Mouse (Mus musculus) kidney, embryonic 16.5 days (tissue): ENCODE measurements around the gene Tbc1d16. TPM values are rescaled to one million over a fixed set of nuclear protein-coding genes. Genes with fewer than 3 reads are reported as not detected.

Source experiments
- ATAC-seq: fragments of 200-750 bp; cut with Nextera tagmentation; 2 replicates; pipeline ENCODE4 v1.8.0; 2017; ENCODE audit warnings: moderate TSS enrichment; ENCODE audit not compliant: low FRiP score, low TSS enrichment
- H3K27ac ChIP-seq: fragments of 300-500 bp; sonication (generic); 2 replicates; pipeline ENCODE4 v1.5.1; 2014; ENCODE audit warnings: low read length
- H3K27me3 ChIP-seq: fragments of 300-500 bp; sonication (generic); 2 replicates; pipeline ENCODE4 v1.6.1; 2014; ENCODE audit warnings: low read length, control low read depth, mixed read lengths; ENCODE audit not compliant: insufficient read depth
- H3K36me3 ChIP-seq: fragments of 300-500 bp; sonication (generic); 2 replicates; pipeline ENCODE4 v1.6.1; 2014; ENCODE audit warnings: low read length, control low read depth, mixed read lengths; ENCODE audit not compliant: insufficient read depth
- H3K4me1 ChIP-seq: fragments of 300-500 bp; sonication (generic); 2 replicates; pipeline ENCODE4 v1.6.1; 2014; ENCODE audit warnings: low read length, control low read depth, mixed read lengths; ENCODE audit not compliant: insufficient read depth
- H3K4me2 ChIP-seq: fragments of 300-500 bp; sonication (generic); replicated peaks from 2 replicates; pipeline ENCODE4 v1.6.1; 2014; ENCODE audit warnings: low read depth, low read length
- H3K4me3 ChIP-seq: fragments of 300-500 bp; sonication (generic); 2 replicates; pipeline ENCODE4 v1.5.1; 2014; ENCODE audit warnings: mild to moderate bottlenecking, low read length
- H3K9ac ChIP-seq: fragments of 300-500 bp; sonication (generic); replicated peaks from 2 replicates; pipeline ENCODE4 v1.6.1; 2014; ENCODE audit warnings: low read length
- H3K9me3 ChIP-seq: fragments of 300-500 bp; sonication (generic); 2 replicates; pipeline ENCODE4 v1.6.1; 2016; ENCODE audit warnings: low read length, control low read depth
- WGBS: fragments of 180-500 bp; shearing (Covaris S2); extraction: QIAGEN DNeasy Blood & Tissue Kit; methylation state at CpG from one replicate; pipeline ENCODE4 v1.1.7; 2014; 5-methylcytosine and 5-hydroxymethylcytosine counted together
- polyA plus RNA-seq: library from polyadenylated mRNA; unstranded; fragments of >200 nt; fragmentation: Nextera tagmentation; extraction: Ambion mirVana; gene quantifications from 2 replicates; pipeline ENCODE4 v1.2.1, GENCODE M21; 2015

Tbc1d16 gene
- polyA plus RNA-seq, 1 experiment from 2014 or later: 12.3 TPM

DNA sequence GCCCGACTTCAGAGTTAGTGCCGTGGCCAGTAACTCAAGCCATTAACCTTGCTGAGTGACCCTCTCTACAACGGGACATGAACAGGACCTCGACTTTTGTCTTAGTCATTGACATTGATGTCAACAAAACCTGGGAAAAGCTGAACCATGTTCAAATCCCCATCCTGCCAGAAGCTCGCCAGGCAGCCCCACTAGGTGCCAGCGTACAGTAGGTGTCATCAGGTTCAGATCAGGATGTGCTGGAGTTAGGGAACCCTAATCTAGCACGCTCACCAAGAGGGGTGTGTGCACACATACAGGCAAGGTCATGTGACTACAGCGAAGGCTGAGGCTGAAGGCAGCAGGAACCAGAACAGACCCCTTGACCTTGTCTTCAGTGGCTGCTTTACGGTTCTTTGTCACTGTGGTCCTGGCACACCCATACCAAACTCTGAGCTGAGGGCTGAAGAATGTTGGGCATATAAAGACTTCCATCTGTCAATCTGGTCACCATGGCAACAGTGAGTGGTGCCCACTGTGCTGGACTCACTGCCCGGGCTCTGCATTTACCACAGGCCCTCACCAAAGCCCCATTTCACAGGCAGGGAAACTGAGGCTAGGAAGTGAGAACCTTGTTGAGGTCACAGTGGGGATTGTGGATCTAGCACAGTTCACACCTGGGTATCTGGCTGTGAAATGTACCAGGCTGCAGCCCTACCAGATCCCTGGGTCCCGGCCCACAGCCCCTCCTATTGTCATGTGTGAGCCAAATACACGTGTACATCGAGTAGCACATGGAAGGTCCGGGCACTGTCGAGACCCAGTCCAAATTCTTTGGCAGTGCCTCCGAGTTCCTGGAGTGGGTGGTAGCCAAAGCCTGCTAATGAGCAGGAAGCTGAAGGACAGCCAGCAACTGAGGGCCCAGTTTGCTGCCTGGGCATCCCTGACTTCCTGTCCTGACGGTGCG is 30.4 kb downstream of the Tbc1d16 start:
- Histone ChIP-seq H3K4me1 (peaks cover 9% of the 10 kb centered on the region), H3K27ac (no peak overlapping the region), H3K36me3 (no peaks in the 10 kb centered on the region), H3K4me2 (no peak overlapping the region), H3K9ac (no peak overlapping the region), H3K9me3 (no peaks in the 10 kb centered on the region), H3K27me3 (no peaks in the 10 kb centered on the region), H3K4me3 (no peak overlapping the region)
- 85% methylated on average over 18 of the region's 18 CpGs for WGBS
- ATAC-seq: no peak

DNA sequence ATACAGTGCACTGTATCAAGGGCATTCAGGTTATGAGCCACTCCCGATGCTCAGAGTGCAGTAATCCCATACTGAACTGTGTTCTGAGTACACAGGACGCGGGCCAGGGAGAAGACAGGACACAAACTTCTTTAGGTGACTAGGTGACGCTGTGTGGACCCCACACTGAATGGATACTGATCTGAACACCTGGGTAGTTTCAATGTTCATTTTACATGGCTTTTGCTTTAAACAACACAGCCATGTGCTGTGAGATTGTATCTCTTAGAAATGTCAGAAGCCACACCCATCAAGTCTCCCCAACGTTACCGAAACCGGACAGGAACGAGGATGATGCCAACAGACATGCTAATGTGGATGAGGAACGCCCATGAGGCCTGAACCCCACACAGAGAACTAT is 35.7 kb downstream of the Tbc1d16 start:
- Histone ChIP-seq H3K4me2 (no peak overlapping the region), H3K27me3 (no peaks in the 10 kb centered on the region), H3K36me3 (no peaks in the 10 kb centered on the region), H3K9me3 (no peaks in the 10 kb centered on the region), H3K9ac (no peak overlapping the region), H3K4me1 (peaks cover 22% of the 10 kb centered on the region), H3K4me3 (no peak overlapping the region), H3K27ac (no peak overlapping the region)
- WGBS: 76% methylated on average over 9 of the region's 9 CpGs
- no peak for ATAC-seq

GRCm38 (mm10) chr11:119192176-119192575 is 36.1 kb downstream of the Tbc1d16 start:
- Histone ChIP-seq H3K9ac (no peak overlapping the region), H3K27ac (no peak overlapping the region), H3K4me1 (peaks cover 26% of the 10 kb centered on the region), H3K27me3 (no peaks in the 10 kb centered on the region), H3K36me3 (no peaks in the 10 kb centered on the region), H3K4me3 (no peak overlapping the region), H3K9me3 (no peaks in the 10 kb centered on the region), H3K4me2 (no peak overlapping the region)
- 81% methylated on average over 5 of the region's 5 CpGs for WGBS
- no peak for ATAC-seq

- H3K4me2 ChIP-seq: no peak overlapping the region
- no peak overlapping the region for H3K4me3 ChIP-seq
- no peak overlapping the region for H3K27ac ChIP-seq
- H3K9ac ChIP-seq: no peak overlapping the region
- H3K4me1 ChIP-seq: peaks cover 31% of the 10 kb centered on the region
- no peaks in the 10 kb centered on the region for H3K27me3 ChIP-seq
- no peaks in the 10 kb centered on the region for H3K36me3 ChIP-seq
- WGBS: 75% methylated on average over 9 of the region's 9 CpGs
- no peaks in the 10 kb centered on the region for H3K9me3 ChIP-seq
- no peak for ATAC-seq
Measured at GRCm38 (mm10) chr11:119191606-119192081, 36.7 kb downstream of the Tbc1d16 start.

GRCm38 (mm10) chr11:119190498-119190897 is 37.8 kb downstream of the Tbc1d16 start:
- ATAC-seq: peak; percentile 60; the same call in 1 of the 2 replicates
- Histone ChIP-seq H3K4me1 (peaks cover 31% of the 10 kb centered on the region), H3K9ac (0 out of 2 replicates have a peak overlapping the region, but pooled peaks have one; percentile 26), H3K4me2 (no peak overlapping the region), H3K9me3 (no peaks in the 10 kb centered on the region), H3K4me3 (no peak overlapping the region), H3K27me3 (no peaks in the 10 kb centered on the region), H3K36me3 (no peaks in the 10 kb centered on the region), H3K27ac (no peak overlapping the region)
- WGBS: 22% methylated on average over 11 of the region's 11 CpGs

GRCm38 (mm10) chr11:119189319-119189718 is 39.0 kb downstream of the Tbc1d16 start:
- WGBS: 89% methylated on average over 3 of the region's 3 CpGs
- Histone ChIP-seq H3K4me2 (no peak overlapping the region), H3K9ac (no peak overlapping the region), H3K4me1 (peaks cover 31% of the 10 kb centered on the region), H3K27ac (no peak overlapping the region), H3K9me3 (no peaks in the 10 kb centered on the region), H3K36me3 (no peaks in the 10 kb centered on the region), H3K27me3 (no peaks in the 10 kb centered on the region), H3K4me3 (no peak overlapping the region)
- no peak for ATAC-seq

GRCm38 (mm10) chr11:119188389-119188788 is 39.9 kb downstream of the Tbc1d16 start:
- Histone ChIP-seq H3K36me3 (no peaks in the 10 kb centered on the region), H3K27ac (no peak overlapping the region), H3K9me3 (no peaks in the 10 kb centered on the region), H3K4me3 (no peak overlapping the region), H3K4me1 (peaks cover 31% of the 10 kb centered on the region), H3K9ac (no peak overlapping the region), H3K27me3 (no peaks in the 10 kb centered on the region), H3K4me2 (no peak overlapping the region)
- ATAC-seq: no peak
- WGBS: 43% methylated on average over 6 of the region's 6 CpGs

- ATAC-seq: no peak
- H3K9ac ChIP-seq: no peak overlapping the region
- H3K4me3 ChIP-seq: no peak overlapping the region
Measured at GRCm38 (mm10) chr11:119187800-119188197, 40.5 kb downstream of the Tbc1d16 start.

GRCm38 (mm10) chr11:119186989-119187799 is 41.1 kb downstream of the Tbc1d16 start:
- no peaks in the 10 kb centered on the region for H3K27me3 ChIP-seq
- no peak overlapping the region for H3K9ac ChIP-seq
- peak; percentile 39 for ATAC-seq
- no peak overlapping the region for H3K27ac ChIP-seq
- no peaks in the 10 kb centered on the region for H3K36me3 ChIP-seq
- no peaks in the 10 kb centered on the region for H3K9me3 ChIP-seq
- no peak overlapping the region for H3K4me2 ChIP-seq
- H3K4me1 ChIP-seq: peaks cover 31% of the 10 kb centered on the region
- 40% methylated on average over 25 of the region's 25 CpGs for WGBS
- no peak overlapping the region for H3K4me3 ChIP-seq

More at GRCm38 (mm10) chr11:119187800-119188197, 40.5 kb downstream of the Tbc1d16 start:
- Histone ChIP-seq H3K9me3 (no peaks in the 10 kb centered on the region), H3K27me3 (no peaks in the 10 kb centered on the region), H3K27ac (no peak overlapping the region), H3K4me2 (no peak overlapping the region), H3K4me1 (peaks cover 31% of the 10 kb centered on the region), H3K36me3 (no peaks in the 10 kb centered on the region)
- WGBS: 55% methylated on average over 10 of the region's 10 CpGs
